Mouse (Mus musculus) MEL (cell line): ENCODE results near the gene Entpd3. TPM values are rescaled to one million over a fixed set of nuclear protein-coding genes. Genes with fewer than 3 reads are reported as not detected.

Source experiments
- DNase-seq: peaks from one replicate; pipeline ENCODE4 v3.0.0; 2011; ENCODE audit warnings: low read depth, low spot score
- H3K27ac ChIP-seq: 2 replicates; pipeline ENCODE4 v1.5.1; 2012; ENCODE audit warnings: low read depth, mild to moderate bottlenecking, control low read depth, low read length, moderate library complexity; ENCODE audit not compliant: control insufficient read depth
- H3K27me3 ChIP-seq, 2 experiments: fragments of 150-350 bp in 1 of 2; sonication (generic) in 1 of 2; 2 replicates each; pipeline ENCODE4 v1.6.1; 2012; ENCODE audit warnings: low read length in 2 of 2, mild to moderate bottlenecking in 2 of 2, improper control_type of control experiment in 1 of 2, moderate library complexity in 1 of 2; ENCODE audit not compliant: insufficient read depth in 2 of 2, control insufficient read depth in 1 of 2
- H3K36me3 ChIP-seq, 2 experiments: 2 replicates each; pipeline ENCODE4 v1.6.1; 2012 to 2014; ENCODE audit warnings: low read length in 2 of 2, improper control_type of control experiment in 1 of 2, inconsistent platforms in 1 of 2, mild to moderate bottlenecking in 1 of 2; ENCODE audit not compliant: insufficient read depth in 2 of 2, control insufficient read depth in 1 of 2
- H3K4me1 ChIP-seq, 2 experiments: fragments of 150-350 bp in 1 of 2; sonication (generic) in 1 of 2; 2 replicates each; pipeline ENCODE4 v1.6.1; 2012; ENCODE audit warnings: low read length in 2 of 2, improper control_type of control experiment in 1 of 2, mild to moderate bottlenecking in 1 of 2; ENCODE audit not compliant: insufficient read depth in 2 of 2, control insufficient read depth in 1 of 2
- H3K4me3 ChIP-seq, 2 experiments: fragments of 150-350 bp in 1 of 2; sonication (generic) in 1 of 2; 2 replicates each; pipeline ENCODE4 v1.5.1; 2012; ENCODE audit warnings: low read depth in 2 of 2, low read length in 2 of 2, mild to moderate bottlenecking in 2 of 2, moderate library complexity in 2 of 2, control low read depth in 1 of 2, improper control_type of control experiment in 1 of 2; ENCODE audit not compliant: control insufficient read depth in 1 of 2, insufficient read depth in 1 of 2
- H3K79me2 ChIP-seq: 2 replicates; pipeline ENCODE4 v1.6.1; 2012; ENCODE audit warnings: mild to moderate bottlenecking, low read length, moderate library complexity; ENCODE audit not compliant: control insufficient read depth, poor library complexity, insufficient read depth
- H3K9ac ChIP-seq: 2 replicates; pipeline ENCODE4 v1.6.1; 2012; ENCODE audit warnings: low read depth, mild to moderate bottlenecking, control low read depth, low read length, moderate library complexity; ENCODE audit not compliant: control insufficient read depth, poor library complexity, severe bottlenecking
- H3K9me3 ChIP-seq: fragments of 150-350 bp; sonication (generic); replicated peaks from 2 replicates; pipeline ENCODE4 v1.6.1; 2012; ENCODE audit warnings: mild to moderate bottlenecking, low read length, improper control_type of control experiment, moderate library complexity; ENCODE audit not compliant: insufficient read depth
- BHLHE40 ChIP-seq: IDR thresholded peaks from 2 replicates; pipeline ENCODE4 v1.6.1; 2012; ENCODE audit warnings: low read depth, mild to moderate bottlenecking, inconsistent platforms, low read length, improper control_type of control experiment, borderline replicate concordance
- CHD2 ChIP-seq: IDR thresholded peaks from 2 replicates; pipeline ENCODE4 v1.6.1; 2011; ENCODE audit warnings: low read length, improper control_type of control experiment
- E2F4 ChIP-seq: IDR thresholded peaks from 2 replicates; pipeline ENCODE4 v1.6.1; 2011; ENCODE audit warnings: low read depth, low read length, improper control_type of control experiment, borderline replicate concordance
- ELF1 ChIP-seq: IDR thresholded peaks from 2 replicates; pipeline ENCODE4 v1.6.1; 2014; ENCODE audit warnings: low read depth, mild to moderate bottlenecking, inconsistent platforms, low read length, improper control_type of control experiment, moderate library complexity
- ETS1 ChIP-seq: IDR thresholded peaks from 2 replicates; pipeline ENCODE4 v1.6.1; 2012; ENCODE audit warnings: low read depth, mild to moderate bottlenecking, inconsistent platforms, low read length, improper control_type of control experiment, moderate library complexity
- GABPA ChIP-seq: IDR thresholded peaks from 2 replicates; pipeline ENCODE4 v1.6.1; 2012; ENCODE audit warnings: low read depth, mild to moderate bottlenecking, inconsistent platforms, low read length, improper control_type of control experiment, moderate library complexity
- GATA1 ChIP-seq: IDR thresholded peaks from 2 replicates; pipeline ENCODE4 v1.6.1; 2011; ENCODE audit warnings: low read depth, low read length, improper control_type of control experiment
- JUND ChIP-seq: IDR thresholded peaks from 2 replicates; pipeline ENCODE4 v1.6.1; 2011; ENCODE audit warnings: low read depth, mild to moderate bottlenecking, improper control_type of control experiment, low read length
- KAT2A ChIP-seq: conservative IDR thresholded peaks from 2 replicates; pipeline ENCODE4 v1.6.1; 2012; ENCODE audit warnings: low read depth, low read length, improper control_type of control experiment, inconsistent platforms
- MAX ChIP-seq: IDR thresholded peaks from 2 replicates; pipeline ENCODE4 v1.6.1; 2011; ENCODE audit warnings: low read length, improper control_type of control experiment
- MAZ ChIP-seq: IDR thresholded peaks from 2 replicates; pipeline ENCODE4 v1.6.1; 2012; ENCODE audit warnings: low read depth, mild to moderate bottlenecking, inconsistent platforms, low read length, improper control_type of control experiment
- NRF1 ChIP-seq: IDR thresholded peaks from 2 replicates; pipeline ENCODE4 v1.6.1; 2014; ENCODE audit warnings: low read depth, mild to moderate bottlenecking, inconsistent platforms, low read length, improper control_type of control experiment, moderate library complexity; ENCODE audit not compliant: poor library complexity, insufficient read depth, severe bottlenecking
- POLR2A ChIP-seq, 2 experiments: IDR thresholded peaks; 2 replicates each; pipeline ENCODE4 v1.6.1; 2011 to 2012; ENCODE audit warnings: low read length in 2 of 2, mild to moderate bottlenecking in 2 of 2, control low read depth in 1 of 2, improper control_type of control experiment in 1 of 2, low read depth in 1 of 2, moderate library complexity in 1 of 2; ENCODE audit not compliant: control insufficient read depth in 1 of 2, insufficient read depth in 1 of 2, poor library complexity in 1 of 2
- POLR2AphosphoS5 ChIP-seq: IDR thresholded peaks from 2 replicates; pipeline ENCODE4 v1.6.1; 2012; ENCODE audit warnings: low read depth, borderline replicate concordance, mild to moderate bottlenecking, inconsistent platforms, low read length, moderate library complexity, mixed read lengths
- SMC3 ChIP-seq: IDR thresholded peaks from 2 replicates; pipeline ENCODE4 v1.6.1; 2011; ENCODE audit warnings: low read depth, low read length, improper control_type of control experiment
- TAL1 ChIP-seq: IDR thresholded peaks from 2 replicates; pipeline ENCODE4 v1.6.1; 2012; ENCODE audit warnings: mild to moderate bottlenecking, inconsistent platforms, low read length, moderate library complexity, mixed read lengths
- UBTF ChIP-seq: IDR thresholded peaks from 2 replicates; pipeline ENCODE4 v1.6.1; 2012; ENCODE audit warnings: low read depth, mild to moderate bottlenecking, inconsistent platforms, low read length, improper control_type of control experiment, moderate library complexity, borderline replicate concordance; ENCODE audit not compliant: insufficient read depth
- USF1 ChIP-seq: IDR thresholded peaks from 2 replicates; pipeline ENCODE4 v1.6.1; 2014; ENCODE audit warnings: low read depth, mild to moderate bottlenecking, inconsistent platforms, low read length, improper control_type of control experiment, moderate library complexity
- USF2 ChIP-seq, 2 experiments: IDR thresholded peaks; 2 replicates each; pipeline ENCODE4 v1.6.1; 2011 to 2012; ENCODE audit warnings: improper control_type of control experiment in 2 of 2, low read length in 2 of 2, borderline replicate concordance in 1 of 2, inconsistent platforms in 1 of 2, low read depth in 1 of 2, mild to moderate bottlenecking in 1 of 2; ENCODE audit not compliant: insufficient read depth in 1 of 2
- ZKSCAN1 ChIP-seq: IDR thresholded peaks from 2 replicates; pipeline ENCODE4 v1.6.1; 2012; ENCODE audit warnings: low read depth, mild to moderate bottlenecking, inconsistent platforms, low read length, improper control_type of control experiment, moderate library complexity
- ZMIZ1 ChIP-seq: IDR thresholded peaks from 2 replicates; pipeline ENCODE4 v1.6.1; 2012; ENCODE audit warnings: low read depth, mild to moderate bottlenecking, inconsistent platforms, low read length, improper control_type of control experiment, moderate library complexity
- polyA plus RNA-seq, 2 experiments: library from polyadenylated mRNA; stranded (reverse) in 1 of 2; unstranded in 1 of 2; fragments of >175 nt in 1 of 2; fragments of >200 nt in 1 of 2; gene quantifications; 2 replicates each; pipeline versions ENCODE4 v1.2.1 to v1.2.4; 2012; ENCODE audit warnings: low replicate concordance in 2 of 2, low read depth in 1 of 2; ENCODE audit not compliant: insufficient read length in 2 of 2, insufficient read depth in 1 of 2, missing spikeins in 1 of 2
- total RNA-seq: library from RNA; depleted of rRNA; stranded (reverse); fragments of 300-350 nt; gene quantifications from 2 replicates; pipeline ENCODE4 v1.2.3, GENCODE M21; 2012

The Entpd3 gene
- total and polyA plus RNA-seq, 3 experiments, result 0.03 TPM; not detected in 2

DNA sequence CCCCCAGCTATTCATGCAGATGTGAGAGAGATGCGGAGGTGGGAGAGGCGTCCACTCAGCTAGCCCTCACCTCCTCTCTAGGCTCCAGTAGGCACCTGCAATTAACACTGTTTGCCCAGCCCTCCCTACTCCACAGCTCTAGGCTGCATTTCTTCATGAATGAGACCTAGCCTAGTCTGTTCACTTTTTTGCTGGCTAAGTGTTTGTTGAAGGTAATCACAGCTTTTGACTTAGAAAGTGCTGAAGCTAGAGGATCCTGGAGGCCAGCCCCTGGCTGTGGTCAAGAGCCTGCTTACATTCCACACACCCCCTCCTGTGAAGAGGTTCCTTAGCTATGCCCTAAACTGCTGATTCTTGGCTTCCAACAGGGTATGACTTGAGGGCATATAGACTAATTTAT is 1.8 kb downstream of the Entpd3 start:
- no peak for DNase-seq
- no peak overlapping the region for H3K4me3 ChIP-seq
- TF ChIP-seq ZKSCAN1, result no peak
- TF ChIP-seq TAL1, result no peak
- no peak for TF ChIP-seq JUND
- no peak for TF ChIP-seq NRF1
- TF ChIP-seq BHLHE40, result no peak
- no peak for TF ChIP-seq KAT2A
- no peak for TF ChIP-seq CHD2
- TF ChIP-seq POLR2AphosphoS5, result no peak
- no peaks in the 10 kb centered on the region for H3K4me1 ChIP-seq
- no peaks in the 10 kb centered on the region for H3K36me3 ChIP-seq
- H3K27me3 ChIP-seq, result no peaks in the 10 kb centered on the region
- H3K9ac ChIP-seq, result no peak overlapping the region
- H3K79me2 ChIP-seq, result no peaks in the 10 kb centered on the region
- H3K27ac ChIP-seq, result no peak overlapping the region
- H3K9me3 ChIP-seq, result no peaks in the 10 kb centered on the region

DNA sequence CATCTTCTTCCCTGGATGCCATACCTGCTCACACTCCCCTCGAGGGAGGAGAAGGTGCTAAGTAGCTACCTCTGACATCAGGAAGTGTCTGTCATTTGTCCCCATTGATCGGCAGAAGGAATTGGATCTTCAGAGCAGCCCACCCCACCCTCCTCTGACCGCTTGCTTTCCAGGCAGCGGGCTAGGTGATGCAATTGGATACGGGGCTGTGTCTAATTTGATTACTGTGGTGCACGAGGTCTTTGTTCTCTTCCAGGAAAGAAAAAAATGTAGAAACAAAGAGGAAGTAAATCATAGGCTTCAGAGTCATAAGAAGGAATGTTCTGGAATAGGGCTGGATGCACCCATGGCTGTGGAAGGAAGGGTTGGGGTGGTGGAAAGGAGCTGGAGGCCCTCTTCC is 2.6 kb downstream of the Entpd3 start:
- Histone ChIP-seq H3K79me2 (no peaks in the 10 kb centered on the region), H3K36me3 (no peaks in the 10 kb centered on the region), H3K27me3 (no peaks in the 10 kb centered on the region), H3K4me1 (no peaks in the 10 kb centered on the region), H3K27ac (no peak overlapping the region), H3K4me3 (no peak overlapping the region), H3K9ac (no peak overlapping the region), H3K9me3 (no peaks in the 10 kb centered on the region)
- TF ChIP-seq CHD2 (no peak), ELF1 (no peak), E2F4 (no peak), USF2 (IDR thresholded peaks at IDR 0.05; ENCODE audit: borderline replicate concordance in 1 of 2, insufficient read depth in 1 of 2, low read depth in 1 of 2, low read length in 2 of 2) (no peak), POLR2A (IDR thresholded peaks at IDR 0.05; ENCODE audit: control insufficient read depth in 1 of 2, insufficient read depth in 1 of 2, low read depth in 1 of 2, low read length in 2 of 2, poor library complexity in 1 of 2) (no peak), ETS1 (no peak), ZMIZ1 (no peak), MAX (no peak), GABPA (no peak), USF1 (no peak), UBTF (no peak), MAZ (no peak), SMC3 (no peak), ZKSCAN1 (no peak), JUND (no peak), GATA1 (no peak)
- no peak for DNase-seq
